Mouse (Mus musculus) embryonic facial prominence, embryonic 12.5 days (tissue): ENCODE measurements around the gene Vmn2r29. TPM values are rescaled to one million over a fixed set of nuclear protein-coding genes. Genes with fewer than 3 reads are reported as not detected.

Source experiments
- polyA plus RNA-seq: library from polyadenylated mRNA; unstranded; fragments of >200 nt; fragmentation: Nextera tagmentation; extraction: Ambion mirVana; gene quantifications from 2 replicates; pipeline ENCODE4 v1.2.1, GENCODE M21; 2016

Gene Vmn2r29
- polyA plus RNA-seq, 1 experiment from 2014 or later = 1.9 TPM

Other genes with a start within 250 kb of the Vmn2r29 start
- gene Zfp954, start 125.8 kb downstream of the Vmn2r29 start, polyA plus RNA-seq = 12.2 and 15.5 TPM in 2 replicates
- gene Zfp773, start 110.6 kb downstream of the Vmn2r29 start, polyA plus RNA-seq = 3.6 and 4.1 TPM in 2 replicates
- gene Zfp418, start 76.0 kb downstream of the Vmn2r29 start, polyA plus RNA-seq = 3.0 and 3.3 TPM in 2 replicates
- gene Zfp772, start 37.3 kb downstream of the Vmn2r29 start, polyA plus RNA-seq = 9.6 and 10.2 TPM in 2 replicates
- gene Gm45844, start 31.0 kb upstream of the Vmn2r29 start, polyA plus RNA-seq = 5.5 and 5.6 TPM in 2 replicates
- gene Clcn4, start 53.5 kb upstream of the Vmn2r29 start, polyA plus RNA-seq = 51.7 and 51.9 TPM in 2 replicates
- not detected in 2 replicates for gene Vmn2r30, start 90.3 kb upstream of the Vmn2r29 start, polyA plus RNA-seq
- gene Gm45783, start 127.2 kb upstream of the Vmn2r29 start, polyA plus RNA-seq = not detected in 2 replicates
- gene Vmn2r31, start 152.4 kb upstream of the Vmn2r29 start, polyA plus RNA-seq = 0.03 TPM in 1 of 2 replicates, not detected in the other
- gene Vmn2r32, start 232.7 kb upstream of the Vmn2r29 start, polyA plus RNA-seq = not detected in 2 replicates